Mouse (Mus musculus) bone marrow, adult 2 months (tissue): ENCODE results near the gene Vti1b. TPM values are rescaled to one million over a fixed set of nuclear protein-coding genes. Genes with fewer than 3 reads are reported as not detected.

ENCODE experiments used
- H3K27ac ChIP-seq: fragments of 200-500 bp; 2 replicates; pipeline ENCODE4 v1.5.1; 2012; ENCODE audit warnings: low read depth, mild to moderate bottlenecking, control low read depth, inconsistent platforms, low read length; ENCODE audit not compliant: control insufficient read depth, poor library complexity, insufficient read depth
- H3K4me1 ChIP-seq: fragments of 200-500 bp; 2 replicates; pipeline ENCODE4 v1.6.1; 2011; ENCODE audit warnings: low read length; ENCODE audit not compliant: control insufficient read depth, insufficient read depth
- H3K4me3 ChIP-seq: fragments of 200-500 bp; replicated peaks from 2 replicates; pipeline ENCODE3; 2011; ENCODE audit warnings: mild to moderate bottlenecking, low read depth, low read length, control low read depth; ENCODE audit not compliant: control insufficient read depth
- CTCF ChIP-seq: fragments of 200-500 bp; IDR thresholded peaks from 2 replicates; pipeline ENCODE4 v1.5.1; 2011; ENCODE audit warnings: low read length, control low read depth; ENCODE audit not compliant: control insufficient read depth, insufficient read depth
- POLR2A ChIP-seq: fragments of 200-500 bp; IDR thresholded peaks from 2 replicates; pipeline ENCODE4 v1.6.1; 2011; ENCODE audit warnings: low read depth, mild to moderate bottlenecking, control low read depth, low read length, borderline replicate concordance; ENCODE audit not compliant: control insufficient read depth
- WGBS: fragments of 180-500 bp; shearing (Covaris S2); methylation state at CpG from one replicate; pipeline ENCODE4 v1.1.7; 2018; 5-methylcytosine and 5-hydroxymethylcytosine counted together
- polyA plus RNA-seq: library from polyadenylated mRNA; stranded (reverse); fragments of >200 nt; gene quantifications from 2 replicates; pipeline ENCODE4 v1.2.4, GENCODE M21; 2011; ENCODE audit warnings: low replicate concordance; ENCODE audit not compliant: missing spikeins, insufficient read depth, insufficient read length

Gene Vti1b
- polyA plus RNA-seq = 35.5 and 74.5 TPM in 2 replicates

DNA sequence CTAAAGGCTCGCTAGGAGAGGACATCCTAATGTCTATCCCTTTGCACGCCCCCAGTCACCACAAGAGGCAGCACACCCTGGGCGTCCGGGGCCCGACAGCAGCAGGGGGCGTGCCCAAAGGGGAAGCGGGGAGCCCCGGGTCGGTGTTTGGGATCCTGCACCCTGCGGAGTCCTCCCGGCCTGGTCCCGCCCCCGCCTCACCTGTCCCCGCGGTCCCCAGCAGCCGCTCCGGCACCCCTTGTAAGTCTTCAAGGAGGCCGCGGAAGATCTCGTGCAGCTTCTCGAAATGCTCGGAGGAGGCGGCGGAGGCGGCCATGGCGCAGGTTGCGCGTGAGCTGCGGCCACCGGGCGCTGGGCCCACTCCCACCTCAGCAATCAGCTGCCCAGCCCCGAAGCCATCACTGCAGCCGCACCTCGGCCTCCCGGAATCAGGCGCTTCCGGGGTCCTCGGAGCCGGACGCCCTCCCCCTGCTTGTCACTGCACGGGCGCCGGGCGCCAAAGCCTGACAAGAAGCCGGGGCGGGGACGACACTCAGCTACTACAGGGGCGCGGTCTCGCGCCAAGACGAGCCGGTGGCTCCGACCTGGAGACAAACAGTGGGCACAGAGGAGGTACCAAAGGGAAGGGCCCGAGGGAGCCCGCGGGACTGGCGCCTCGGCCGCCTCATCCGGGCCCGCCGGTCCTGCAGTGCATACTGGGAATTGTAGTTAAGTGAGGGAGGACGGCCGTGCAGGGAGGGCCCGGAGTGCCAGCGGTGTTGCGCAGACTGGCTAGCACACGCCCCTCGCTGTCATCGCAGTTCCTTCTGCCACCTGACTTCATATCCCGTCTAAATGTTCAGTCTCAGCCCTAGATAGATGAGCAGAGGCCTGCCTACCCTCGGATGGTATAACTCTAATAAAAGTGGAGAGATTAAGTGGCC is at the start of gene Vti1b:
TSS of gene Vti1b (minus strand) at position 649 of the 923 bp plus-strand sequence.
- 1% methylated on average over 73 of the region's 73 CpGs for WGBS
- Histone ChIP-seq H3K27ac (peak within 1 kb of the TSS; percentile 98), H3K4me1 (no peaks in the 10 kb centered on the region; the same call in 1 of the 2 replicates), H3K4me3 (peak within 1 kb of the TSS; percentile 87)
- TF ChIP-seq CTCF (peak; percentile 60), POLR2A (peak; percentile 56; the same call in 1 of the 2 replicates)

DNA sequence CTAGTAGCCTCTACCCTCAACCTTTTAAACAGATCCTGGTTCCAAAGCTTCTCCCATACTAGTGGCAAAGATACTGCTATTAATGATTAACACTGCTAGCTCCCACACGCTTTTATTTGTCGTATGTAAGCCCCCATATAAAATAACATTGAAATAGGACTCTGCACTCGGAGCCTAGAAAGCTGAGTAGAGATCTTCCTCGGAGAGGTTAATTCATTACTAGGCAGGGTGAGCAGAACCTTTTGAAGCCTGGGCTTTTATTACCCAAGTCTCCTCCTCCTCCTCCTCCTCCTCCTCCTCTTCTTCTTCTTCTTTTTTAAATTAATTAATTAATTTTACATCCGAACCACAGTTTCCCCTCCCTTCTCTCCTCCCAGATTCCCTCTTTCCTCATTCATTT is 45.0 kb upstream of the Vti1b start:
- 71% methylated on average over 5 of the region's 5 CpGs for WGBS
- H3K27ac ChIP-seq = no peak overlapping the region
- H3K4me1 ChIP-seq = no peaks in the 10 kb centered on the region
- no peak overlapping the region for H3K4me3 ChIP-seq
- no peak for TF ChIP-seq POLR2A

DNA sequence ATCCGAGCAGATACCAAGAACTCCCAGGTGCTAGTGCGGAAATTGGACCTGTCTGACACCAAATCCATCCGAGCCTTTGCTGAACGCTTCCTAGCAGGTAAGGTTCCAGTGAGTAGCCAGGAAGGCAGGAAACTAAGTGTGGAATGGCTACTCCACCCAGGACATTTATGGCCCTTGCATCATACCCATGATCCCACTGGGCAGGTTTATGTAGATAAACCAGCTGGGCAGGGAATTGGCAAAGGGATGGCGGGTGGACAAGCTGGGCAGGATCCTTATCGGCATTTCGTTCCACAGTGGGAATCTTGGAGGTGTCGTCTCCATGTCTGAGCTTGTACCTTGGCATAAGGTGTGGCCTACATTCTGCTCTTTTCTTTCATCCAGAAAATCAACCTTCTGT is 39.0 kb upstream of the Vti1b start:
- Histone ChIP-seq H3K27ac (no peak overlapping the region), H3K4me3 (no peak overlapping the region), H3K4me1 (no peaks in the 10 kb centered on the region)
- WGBS = 86% methylated on average over 8 of the region's 8 CpGs
- TF ChIP-seq CTCF (no peak), POLR2A (no peak)

DNA sequence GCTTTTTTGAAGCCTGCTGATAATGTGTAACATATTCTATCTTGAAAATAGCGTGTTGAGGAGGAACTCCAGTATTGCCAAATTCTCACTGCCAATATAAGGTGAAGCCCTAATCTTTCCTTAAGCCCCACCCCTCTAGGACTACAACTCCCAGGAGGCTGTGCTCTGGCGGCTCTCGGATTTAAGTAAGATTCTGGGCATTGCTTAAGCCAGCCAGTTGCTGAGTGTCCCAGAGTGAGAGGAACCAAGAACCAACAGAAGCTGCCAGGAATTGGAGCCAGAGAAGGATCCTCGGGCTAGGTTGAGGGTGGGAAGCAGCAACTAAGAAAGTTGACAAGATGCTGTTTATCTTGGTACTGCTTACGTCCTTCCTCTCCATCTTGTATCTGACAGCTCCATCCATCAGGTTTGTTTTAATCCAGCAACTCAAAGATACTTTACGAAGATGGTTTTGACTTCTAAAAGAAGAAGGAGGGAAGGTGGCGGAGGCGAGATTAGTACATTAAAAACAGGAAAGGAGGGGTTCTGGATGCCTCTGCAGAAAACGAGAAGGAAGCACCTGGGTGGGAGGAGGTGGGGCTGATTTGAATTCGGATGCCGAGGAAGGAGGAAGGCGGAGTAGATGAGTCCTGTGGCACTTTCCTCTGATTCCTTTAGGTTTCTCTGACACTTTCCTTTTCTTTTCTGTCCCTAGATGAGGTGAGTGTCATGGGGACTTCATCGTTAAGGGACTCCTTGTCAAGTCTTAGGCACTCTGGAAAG is 36.4 kb upstream of the Vti1b start, which contains the start of gene Rdh12:
TSS of gene Rdh12 (plus strand) at position 212 of the 762 bp plus-strand sequence.
- TF ChIP-seq CTCF (no peak), POLR2A (no peak)
- Histone ChIP-seq H3K4me1 (no peaks in the 10 kb centered on the region), H3K27ac (peak within 1 kb of the TSS; percentile 82), H3K4me3 (peak within 1 kb of the TSS; percentile 80)
- WGBS = under 1% methylated on average over 13 of the region's 13 CpGs

DNA sequence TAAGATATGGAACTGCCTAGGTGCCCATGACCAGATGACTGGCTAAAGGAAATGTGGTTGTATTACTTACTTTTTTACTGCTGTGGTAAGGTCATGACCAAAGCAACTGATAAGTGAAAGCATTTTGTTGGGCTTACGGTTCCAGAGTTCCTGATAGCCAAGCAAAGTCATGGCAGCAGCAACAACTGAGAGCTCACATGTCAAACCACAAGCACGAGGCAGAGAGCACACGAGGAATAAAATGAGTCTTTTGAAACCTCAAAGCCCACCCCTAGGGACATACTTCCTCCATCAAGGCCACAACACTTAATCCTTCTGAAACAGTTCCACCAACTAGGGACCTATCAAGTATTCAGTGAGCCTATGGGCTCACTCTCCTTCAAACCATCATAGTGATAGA is 29.4 kb upstream of the Vti1b start:
- 18% methylated on average over 3 of the region's 3 CpGs for WGBS
- Histone ChIP-seq H3K4me3 (no peak overlapping the region), H3K27ac (no peak overlapping the region), H3K4me1 (no peaks in the 10 kb centered on the region)
- no peak for TF ChIP-seq POLR2A
- TF ChIP-seq CTCF = no peak

DNA sequence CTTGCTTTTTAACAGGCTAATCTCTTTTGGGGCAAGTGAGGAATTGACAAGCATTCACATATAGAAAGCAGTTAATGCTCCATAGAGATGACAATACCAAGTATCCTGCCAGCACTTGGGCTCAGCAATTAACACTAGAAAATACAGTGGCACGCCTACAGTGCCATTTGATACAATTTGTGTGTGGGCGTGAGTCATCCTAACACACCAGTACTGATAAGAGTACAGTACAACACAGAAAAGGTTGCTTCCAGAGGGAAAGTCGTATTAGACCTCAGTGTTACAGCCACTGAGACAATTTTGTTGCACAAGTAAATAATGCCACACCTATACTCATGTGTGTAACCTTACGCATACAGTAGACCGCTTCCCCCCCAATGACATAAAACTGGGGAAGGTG is 24.6 kb upstream of the Vti1b start:
- Histone ChIP-seq H3K4me3 (no peak overlapping the region), H3K4me1 (no peaks in the 10 kb centered on the region), H3K27ac (no peak overlapping the region)
- WGBS = 74% methylated on average over 5 of the region's 5 CpGs
- no peak for TF ChIP-seq CTCF
- no peak for TF ChIP-seq POLR2A

DNA sequence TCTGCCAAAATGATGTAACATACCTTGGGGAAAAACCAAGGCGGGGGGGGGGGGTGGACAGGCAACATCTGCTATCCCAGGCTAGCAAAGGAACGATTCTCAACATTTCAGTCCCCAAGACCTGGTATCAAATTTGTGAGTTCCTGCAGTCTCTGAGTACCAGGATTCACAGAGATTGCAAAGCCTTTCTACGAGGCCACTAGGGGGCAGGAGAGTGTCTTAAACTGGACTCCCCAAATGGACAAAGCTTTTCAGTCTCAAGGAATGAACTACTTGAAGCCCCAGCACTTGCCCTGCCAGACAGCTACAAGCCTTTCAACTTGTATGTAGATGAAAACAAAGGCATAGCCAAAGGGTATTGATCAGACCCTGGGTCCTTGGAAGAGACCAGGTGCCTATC is 21.0 kb upstream of the Vti1b start:
- Histone ChIP-seq H3K4me3 (no peak overlapping the region), H3K27ac (no peak overlapping the region), H3K4me1 (no peaks in the 10 kb centered on the region)
- under 1% methylated on average over 3 of the region's 3 CpGs for WGBS
- no peak for TF ChIP-seq POLR2A
- TF ChIP-seq CTCF = peak; percentile 70

DNA sequence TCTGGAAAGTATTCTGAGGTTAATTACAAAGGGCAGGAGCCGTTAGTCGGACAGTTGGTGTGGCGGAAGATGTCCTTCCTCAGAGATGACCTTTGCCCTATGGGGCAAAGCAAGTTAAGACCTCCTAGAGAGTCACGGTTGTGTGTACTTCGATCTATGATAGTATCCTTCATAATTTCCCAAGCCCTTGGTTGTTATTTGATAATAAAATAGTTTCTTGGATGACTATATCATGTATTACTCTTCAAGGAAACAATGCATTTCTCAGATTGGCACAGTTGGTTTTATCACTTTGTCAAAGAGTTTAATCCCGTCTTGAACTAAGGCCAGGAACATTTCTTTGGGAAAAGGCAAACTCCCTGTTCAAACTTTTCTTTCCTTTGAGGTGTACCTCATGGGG is 19.7 kb upstream of the Vti1b start, which contains the start of gene Rdh11:
TSS of gene Rdh11 (minus strand) at position 101 of the 400 bp plus-strand sequence.
- Histone ChIP-seq H3K4me1 (no peaks in the 10 kb centered on the region), H3K27ac (no peak within 1 kb of the TSS; the same call in 1 of the 2 replicates), H3K4me3 (peak within 1 kb of the TSS; percentile 93)
- TF ChIP-seq CTCF (no peak), POLR2A (no peak)
- 69% methylated on average over 6 of the region's 6 CpGs for WGBS
